Mouse (Mus musculus) thymus, adult 2 months (tissue): ENCODE measurements around the gene Slc2a12. TPM values are rescaled to one million over a fixed set of nuclear protein-coding genes. Genes with fewer than 3 reads are reported as not detected.

Experiments used
- DNase-seq: peaks from one replicate; pipeline ENCODE4 v3.0.0; 2021
- H3K27ac ChIP-seq: fragments of 200-500 bp; 2 replicates; pipeline ENCODE4 v1.5.1; 2012; ENCODE audit warnings: low read length, control low read depth; ENCODE audit not compliant: control insufficient read depth, insufficient read depth
- H3K27me3 ChIP-seq: fragments of 200-500 bp; 2 replicates; pipeline ENCODE4 v1.6.1; 2012; ENCODE audit warnings: mild to moderate bottlenecking, low read length, moderate library complexity, mixed read lengths; ENCODE audit not compliant: control insufficient read depth, insufficient read depth
- H3K36me3 ChIP-seq: fragments of 200-500 bp; 2 replicates; pipeline ENCODE4 v1.6.1; 2012; ENCODE audit warnings: mild to moderate bottlenecking, low read length, moderate library complexity; ENCODE audit not compliant: control insufficient read depth, insufficient read depth
- H3K4me1 ChIP-seq: fragments of 200-500 bp; replicated peaks from 2 replicates; pipeline ENCODE4 v1.6.1; 2012; ENCODE audit warnings: low read length; ENCODE audit not compliant: control insufficient read depth, insufficient read depth
- H3K4me3 ChIP-seq: fragments of 200-500 bp; 2 replicates; pipeline ENCODE4 v1.5.1; 2012; ENCODE audit warnings: mild to moderate bottlenecking, low read length, control low read depth, moderate library complexity; ENCODE audit not compliant: control insufficient read depth, insufficient read depth
- CTCF ChIP-seq: fragments of 200-500 bp; IDR thresholded peaks from 2 replicates; pipeline ENCODE4 v1.5.1; 2012; ENCODE audit warnings: mild to moderate bottlenecking, control low read depth, low read length, moderate library complexity, borderline replicate concordance; ENCODE audit not compliant: control insufficient read depth, poor library complexity, insufficient read depth; ENCODE audit errors: extremely low read depth
- POLR2A ChIP-seq: fragments of 200-500 bp; IDR thresholded peaks from 2 replicates; pipeline ENCODE4 v1.6.1; 2012; ENCODE audit warnings: mild to moderate bottlenecking, low read length, control low read depth, moderate library complexity; ENCODE audit not compliant: control insufficient read depth, poor library complexity, insufficient read depth; ENCODE audit errors: extremely low read depth
- WGBS: fragments of 180-500 bp; shearing (Covaris S2); methylation state at CpG from one replicate; pipeline ENCODE4 v1.1.7; 2018; 5-methylcytosine and 5-hydroxymethylcytosine counted together
- polyA plus RNA-seq: library from polyadenylated mRNA; depleted of rRNA; stranded (reverse); fragments of >200 nt; gene quantifications from 2 replicates; pipeline ENCODE4 v1.2.3, GENCODE M21; 2012

Gene Slc2a12
- polyA plus RNA-seq, 1 experiment: 0.88 TPM

GRCm38 (mm10) chr10:22708190-22708843 is 63.5 kb downstream of the Slc2a12 start:
- DNase-seq: no peak
- 96% methylated on average over 7 of the region's 7 CpGs for WGBS
- no peaks in the 10 kb centered on the region for H3K4me1 ChIP-seq
- H3K4me3 ChIP-seq: no peak overlapping the region
- no peak overlapping the region for H3K27ac ChIP-seq
- TF ChIP-seq CTCF: no peak
- no peaks in the 10 kb centered on the region for H3K27me3 ChIP-seq
- H3K36me3 ChIP-seq: peaks cover 43% of the 10 kb centered on the region

DNA sequence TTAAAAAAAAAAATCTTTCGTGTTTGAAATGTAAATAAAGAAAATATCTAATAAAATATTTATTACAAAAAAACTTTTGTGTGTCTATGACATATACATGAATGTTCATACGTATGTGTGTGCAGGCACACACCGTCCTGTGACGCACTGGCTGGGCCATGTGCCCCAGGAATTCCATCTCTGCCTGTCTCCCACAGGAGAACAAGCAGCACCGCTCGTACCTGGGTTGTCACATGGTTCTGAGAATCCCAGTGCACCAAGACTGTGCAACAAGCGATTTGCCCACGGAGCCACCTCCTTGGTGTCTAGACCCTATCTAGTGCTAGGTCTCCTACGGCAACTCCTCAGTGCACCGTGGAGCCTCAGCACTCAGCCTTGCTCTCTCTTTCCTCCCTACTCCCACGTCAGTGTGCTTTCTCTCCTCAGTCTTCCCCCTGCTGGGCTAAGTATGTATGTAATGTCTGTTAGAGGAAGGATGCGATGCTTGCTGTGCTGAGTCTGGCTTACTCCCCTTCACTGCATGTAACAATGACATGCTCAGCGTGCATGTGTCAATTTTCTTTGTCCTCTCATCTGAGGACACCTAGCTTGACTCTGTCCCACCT is 65.5 kb downstream of the Slc2a12 start:
- WGBS: 96% methylated on average over 13 of the region's 13 CpGs
- H3K4me1 ChIP-seq: no peaks in the 10 kb centered on the region
- TF ChIP-seq POLR2A (no peak), CTCF (no peak)
- H3K27me3 ChIP-seq: no peaks in the 10 kb centered on the region
- H3K4me3 ChIP-seq: no peak overlapping the region
- H3K36me3 ChIP-seq: peaks cover 43% of the 10 kb centered on the region
- H3K27ac ChIP-seq: no peak overlapping the region
- no peak for DNase-seq

GRCm38 (mm10) chr10:22712955-22713354 is 68.1 kb downstream of the Slc2a12 start:
- H3K27ac ChIP-seq: no peak overlapping the region
- WGBS: 81% methylated on average over 2 of the region's 2 CpGs
- no peak for DNase-seq
- no peak overlapping the region for H3K4me3 ChIP-seq
- H3K4me1 ChIP-seq: no peaks in the 10 kb centered on the region
- H3K27me3 ChIP-seq: no peaks in the 10 kb centered on the region
- peaks cover 25% of the 10 kb centered on the region for H3K36me3 ChIP-seq
- no peak for TF ChIP-seq POLR2A
- TF ChIP-seq CTCF: no peak

GRCm38 (mm10) chr10:22714520-22714919 is 69.7 kb downstream of the Slc2a12 start:
- Histone ChIP-seq H3K4me1 (no peaks in the 10 kb centered on the region), H3K27me3 (no peaks in the 10 kb centered on the region), H3K36me3 (peaks cover 10% of the 10 kb centered on the region), H3K4me3 (no peak overlapping the region), H3K27ac (no peak overlapping the region)
- 61% methylated on average over 4 of the region's 4 CpGs for WGBS
- TF ChIP-seq CTCF (no peak), POLR2A (no peak)
- peak; percentile 62 for DNase-seq

DNA sequence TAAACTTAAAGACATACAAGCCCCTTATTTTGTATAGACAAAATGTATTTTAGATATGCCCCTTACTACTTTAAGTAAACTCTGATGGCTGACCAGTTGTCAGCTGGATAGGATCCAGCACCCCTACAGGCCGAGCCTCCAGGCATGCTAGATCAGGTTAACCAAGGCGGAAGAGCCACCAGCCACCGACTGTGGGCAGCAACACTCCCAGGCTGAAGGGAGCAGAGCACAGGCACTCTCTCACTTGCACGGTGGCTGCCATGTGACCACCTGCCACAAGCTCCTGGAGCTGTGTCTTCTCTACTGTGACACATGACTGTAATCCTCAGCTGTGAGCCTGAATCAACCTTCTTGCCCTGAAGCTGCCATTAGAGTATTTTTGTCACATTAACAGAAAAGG is 73.7 kb downstream of the Slc2a12 start:
- 15% methylated on average over 4 of the region's 4 CpGs for WGBS

GRCm38 (mm10) chr10:22720781-22721529 is 76.1 kb downstream of the Slc2a12 start:
- Histone ChIP-seq H3K4me1 (no peaks in the 10 kb centered on the region), H3K36me3 (no peaks in the 10 kb centered on the region), H3K27ac (no peak overlapping the region), H3K4me3 (no peak overlapping the region), H3K27me3 (no peaks in the 10 kb centered on the region)
- DNase-seq: no peak
- WGBS: 94% methylated on average over 5 of the region's 5 CpGs
- TF ChIP-seq POLR2A: no peak
- no peak for TF ChIP-seq CTCF

More for the DNA sequence above, 73.7 kb downstream of the Slc2a12 start:
- Histone ChIP-seq H3K36me3 (no peaks in the 10 kb centered on the region), H3K4me3 (no peak overlapping the region), H3K4me1 (no peaks in the 10 kb centered on the region), H3K27me3 (no peaks in the 10 kb centered on the region), H3K27ac (no peak overlapping the region)
- TF ChIP-seq POLR2A: no peak
- TF ChIP-seq CTCF: no peak
- no peak for DNase-seq
